Mouse (Mus musculus): ENCODE measurements around the gene Fgfr3. TPM values are rescaled to one million over a fixed set of nuclear protein-coding genes. Genes with fewer than 3 reads are reported as not detected.

The Fgfr3 gene
- total RNA-seq, 2 experiments from 2014 or later = 4.9 to 10.8 TPM

Other genes with a start within 250 kb of the Fgfr3 start
- gene Fam53a, start 92.0 kb upstream of the Fgfr3 start, total RNA-seq (2021) = 10 to 100 TPM; 24.6 to 25.2 TPM
- 1 to 10 TPM; 1.1 to 1.3 TPM for gene Gm9903, start 91.7 kb upstream of the Fgfr3 start, total RNA-seq (2021)
- 10 to 100 TPM; 15.3 to 16.2 TPM for gene Slbp, start 69.1 kb upstream of the Fgfr3 start, total RNA-seq (2021)
- 1 to 10 TPM; 2.4 TPM for gene Tacc3, start 63.5 kb upstream of the Fgfr3 start, total RNA-seq (2021)
- 10 to 100 TPM; 19.8 to 20.2 TPM for gene Tmem129, start 63.3 kb upstream of the Fgfr3 start, total RNA-seq (2021)
- gene Letm1, start 61.1 kb downstream of the Fgfr3 start, total RNA-seq (2021) = 100 to 1,000 TPM; 152 to 161 TPM
- 10 to 100 TPM; 25.9 to 28.4 TPM for gene Nsd2, start 99.1 kb downstream of the Fgfr3 start, total RNA-seq (2021)
- gene Nelfa, start 214.7 kb downstream of the Fgfr3 start, total RNA-seq (2021) = 10 to 100 TPM; 10.1 to 10.2 TPM